In the genomic region with DNA sequence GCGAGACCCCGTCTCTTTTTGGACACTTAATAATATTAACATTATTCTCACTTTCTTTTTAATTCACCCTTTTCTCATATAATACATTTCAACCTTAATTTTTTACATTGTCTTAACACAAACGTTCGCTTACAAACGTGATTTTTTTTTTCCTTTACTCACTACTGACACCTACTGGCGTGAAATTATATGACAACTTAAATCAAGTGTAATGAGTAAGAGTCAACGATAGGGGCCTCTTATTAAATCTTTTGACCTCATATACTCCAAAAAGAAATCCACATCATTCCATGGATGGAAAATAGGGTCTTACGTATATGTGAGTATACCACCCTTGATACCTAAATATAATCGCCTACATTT, we compare ENCODE assay signal across 8 mouse cellular contexts. TPM values are rescaled to one million over a fixed set of nuclear protein-coding genes. Genes with fewer than 3 reads are reported as not detected.
DNase-seq lines count a peak whose midpoint lies in the region; ATAC-seq and TF ChIP-seq lines count a peak whose summit lies in the region.

No protein-coding gene starts in this region.

- H3K9me3 ChIP-seq in erythroblast, embryonic 14.5 days (ENCODE audit: control insufficient read depth, low read length), result no peaks in the 10 kb centered on the region
- no peaks in the 10 kb centered on the region for H3K9me3 ChIP-seq in stomach, embryonic 14.5 days (ENCODE audit: control insufficient read depth, low read depth, low read length)

- peak; percentile 86 for TF ChIP-seq CTCF in layer of hippocampus, adult 2 months (conservative IDR thresholded peaks at IDR 0.05)

- peaks cover 33% of the 10 kb centered on the region for H3K36me3 ChIP-seq in erythroblast, embryonic 14.5 days (ENCODE audit: control insufficient read depth)
- H3K36me3 ChIP-seq in stomach, embryonic 14.5 days (ENCODE audit: control insufficient read depth, insufficient read depth, low read length), result peaks cover 18% of the 10 kb centered on the region

- no peak overlapping the region for H3K4me3 ChIP-seq in layer of hippocampus, adult 2 months
- peak overlapping the region; percentile 42 for H3K4me3 ChIP-seq in erythroblast, embryonic 14.5 days (replicated peaks)
- peak overlapping the region; percentile 11; the same call in 1 of the 2 replicates for H3K4me3 ChIP-seq in stomach, embryonic 14.5 days (ENCODE audit: low read depth, low read length)

- no peak overlapping the region; the same call in 1 of the 2 replicates for H3K4me2 ChIP-seq in stomach, embryonic 14.5 days (replicated peaks; ENCODE audit: low read depth, low read length)

- H3K27me3 ChIP-seq in erythroblast, embryonic 14.5 days (ENCODE audit: control insufficient read depth), result no peaks in the 10 kb centered on the region
- H3K27me3 ChIP-seq in stomach, embryonic 14.5 days (ENCODE audit: control insufficient read depth, insufficient read depth, low read length), result no peaks in the 10 kb centered on the region

- no peak for ATAC-seq in stomach, embryonic 14.5 days (ENCODE audit: insufficient number of reproducible peaks, insufficient read depth, low FRiP score, low read depth)

- peak overlapping the region; percentile 32; the same call in 1 of the 2 replicates for H3K27ac ChIP-seq in layer of hippocampus, adult 2 months
- no peak overlapping the region for H3K27ac ChIP-seq in stomach, embryonic 14.5 days (ENCODE audit: low read length)

- 4% methylated on average over 9 of the region's 9 CpGs for WGBS in stomach, embryonic 14.5 days

- peaks cover 34% of the 10 kb centered on the region for H3K4me1 ChIP-seq in erythroblast, embryonic 14.5 days (ENCODE audit: control insufficient read depth)
- H3K4me1 ChIP-seq in stomach, embryonic 14.5 days (ENCODE audit: control insufficient read depth, insufficient read depth, low read length), result 0 out of 2 replicates have a peak, but pooled peaks cover 4% of the 10 kb centered on the region

- peak; percentile 23 to 26 for DNase-seq in layer of hippocampus, adult 2 months (ENCODE audit: low spot score in 2 of 2)
- DNase-seq in layer of hippocampus, adult 8-10 months (ENCODE audit: low spot score in 2 of 2), result no peak
- peak; percentile 87 for DNase-seq in MN1 (ENCODE audit: low spot score)
- DNase-seq in induced T-regulatory cell, adult 2 months (ENCODE audit: low read depth), result peak; percentile 98
- DNase-seq in lung, postnatal 10 days, result peak; percentile 39
- DNase-seq in urinary bladder, postnatal 4 days (ENCODE audit: low spot score in 2 of 2), result no peak

- no peak overlapping the region for H3K9ac ChIP-seq in stomach, embryonic 14.5 days (replicated peaks; ENCODE audit: low read depth, low read length)

RNA-seq across cellular contexts. Expression of a gene that starts 0.6 kb away (rescaled TPM):
- 1,000 to 10,000 TPM; 1,229 to 1,249 TPM for total RNA-seq in layer of hippocampus, adult 2 months (2021)
- 1,000 to 10,000 TPM; 1,074 to 1,561 (median 1,323) TPM for total RNA-seq in layer of hippocampus, adult 8-10 months (2022)
- polyA plus RNA-seq in erythroblast, embryonic 14.5 days (2012), result 65.5 and 410 TPM in 2 replicates
- 2,045 and 2,274 TPM in 2 replicates for polyA plus RNA-seq in stomach, embryonic 14.5 days (2014; fragmentation: Nextera tagmentation; extraction: Ambion mirVana)

RNA-seq across cellular contexts. Expression of a gene that starts 9.1 kb away (rescaled TPM):
- total RNA-seq in layer of hippocampus, adult 2 months (2021), result not detected
- total RNA-seq in layer of hippocampus, adult 8-10 months (2022), result not detected
- polyA plus RNA-seq in erythroblast, embryonic 14.5 days (2012), result 7.6 TPM in 2 replicates
- polyA plus RNA-seq in stomach, embryonic 14.5 days (2014; fragmentation: Nextera tagmentation; extraction: Ambion mirVana), result 21.7 and 23.1 TPM in 2 replicates

RNA-seq across cellular contexts. Expression of a gene that starts 24.3 kb away (rescaled TPM):
- 100 to 1,000 TPM; 184 to 187 TPM for total RNA-seq in layer of hippocampus, adult 2 months (2021)
- 100 to 1,000 TPM; 153 to 207 (median 179) TPM for total RNA-seq in layer of hippocampus, adult 8-10 months (2022)
- 6.1 and 7.3 TPM in 2 replicates for polyA plus RNA-seq in erythroblast, embryonic 14.5 days (2012)
- polyA plus RNA-seq in stomach, embryonic 14.5 days (2014; fragmentation: Nextera tagmentation; extraction: Ambion mirVana), result 629 and 653 TPM in 2 replicates

RNA-seq across cellular contexts. Expression of a gene that starts 24.4 kb away (rescaled TPM):
- 10 to 100 TPM; 25.6 to 28.2 TPM for total RNA-seq in layer of hippocampus, adult 2 months (2021)
- total RNA-seq in layer of hippocampus, adult 8-10 months (2022), result 10 to 100 TPM; 26.7 to 28.9 (median 27.3) TPM
- polyA plus RNA-seq in erythroblast, embryonic 14.5 days (2012), result 0.73 and 0.90 TPM in 2 replicates
- 42.6 and 47.0 TPM in 2 replicates for polyA plus RNA-seq in stomach, embryonic 14.5 days (2014; fragmentation: Nextera tagmentation; extraction: Ambion mirVana)

RNA-seq across cellular contexts. Expression of a gene that starts 37.3 kb away (rescaled TPM):
- 1 to 10 TPM; 3.8 to 4.1 TPM for total RNA-seq in layer of hippocampus, adult 2 months (2021)
- total RNA-seq in layer of hippocampus, adult 8-10 months (2022), result 1 to 10 TPM; 6.2 to 8.3 (median 7.0) TPM
- polyA plus RNA-seq in erythroblast, embryonic 14.5 days (2012), result not detected in 2 replicates
- polyA plus RNA-seq in stomach, embryonic 14.5 days (2014; fragmentation: Nextera tagmentation; extraction: Ambion mirVana), result 24.3 and 29.6 TPM in 2 replicates

Comparison
In these comparisons a context has a peak if more than half of its experiments do, and no peak if none do; other contexts are left out.
1. DNase-seq: peak in layer of hippocampus, adult 2 months (2 of 2), MN1 (single experiment), induced T-regulatory cell, adult 2 months (single experiment) and lung, postnatal 10 days (single experiment); none in layer of hippocampus, adult 8-10 months (0 of 2) and urinary bladder, postnatal 4 days (0 of 2).